Mouse (Mus musculus): ENCODE results near the gene Fndc3b. TPM values are rescaled to one million over a fixed set of nuclear protein-coding genes. Genes with fewer than 3 reads are reported as not detected.

Gene Fndc3b
- polyA plus RNA-seq, 1 experiment from 2014 or later: 10.0 TPM

DNA sequence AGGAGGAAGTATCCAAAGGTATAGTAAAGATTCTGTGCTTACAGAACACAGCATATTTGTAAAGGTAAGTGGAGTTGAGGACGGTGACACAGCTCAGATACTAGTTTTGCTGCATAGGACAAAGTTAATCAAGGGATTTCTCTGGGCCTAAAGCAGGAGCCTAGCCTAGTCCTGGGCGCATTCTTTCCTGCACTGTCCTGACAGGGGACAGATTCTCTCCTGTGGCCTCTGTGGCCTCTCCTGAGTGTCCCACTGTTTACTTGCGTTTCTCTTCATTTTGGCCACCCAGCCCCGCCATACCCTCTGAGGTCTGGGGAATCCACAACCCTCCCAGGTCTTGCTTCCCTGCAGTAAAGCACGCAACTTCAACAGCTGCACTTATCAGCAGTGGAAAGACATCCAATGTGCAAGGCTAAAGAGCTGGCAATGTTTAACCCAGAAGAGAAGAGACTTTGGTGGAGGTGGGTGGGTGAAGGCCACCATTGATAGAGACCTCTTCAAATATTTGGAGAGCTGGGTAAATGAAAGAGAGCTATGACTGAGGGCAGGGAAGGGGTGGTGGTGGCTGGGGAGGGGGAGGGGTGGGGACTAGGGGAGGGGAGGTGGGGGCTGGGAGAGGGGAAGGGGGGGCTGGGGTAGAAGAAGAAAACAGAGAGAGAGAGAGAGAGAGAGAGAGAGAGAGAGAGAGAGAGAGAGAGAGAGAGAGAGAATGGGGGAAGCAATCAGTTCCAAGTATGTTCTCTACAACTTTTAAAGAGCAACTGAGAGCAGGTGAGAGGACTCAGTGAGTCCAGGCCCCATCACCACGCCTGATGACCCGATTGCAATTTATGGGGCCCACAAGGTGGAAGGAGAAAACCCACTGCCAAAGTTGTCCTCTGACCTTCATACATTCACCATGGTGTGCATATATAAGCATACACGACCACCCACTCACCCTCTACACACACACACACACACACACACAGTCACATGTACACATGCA, 18.0 kb upstream of the Fndc3b start:
- DNase-seq (ENCODE audit: low spot score): no peak
- Histone ChIP-seq H3K9me3 (no peaks in the 10 kb centered on the region), H3K4me1 (peaks cover 17% of the 10 kb centered on the region), H3K36me3 (replicated peaks) (no peaks in the 10 kb centered on the region), H3K27ac (replicated peaks) (no peak overlapping the region), H3K27me3 (replicated peaks; ENCODE audit: low read depth, poor library complexity, severe bottlenecking) (no peaks in the 10 kb centered on the region), H3K4me3 (no peak overlapping the region)
- 75% methylated on average over 8 of the region's 8 CpGs for WGBS

DNA sequence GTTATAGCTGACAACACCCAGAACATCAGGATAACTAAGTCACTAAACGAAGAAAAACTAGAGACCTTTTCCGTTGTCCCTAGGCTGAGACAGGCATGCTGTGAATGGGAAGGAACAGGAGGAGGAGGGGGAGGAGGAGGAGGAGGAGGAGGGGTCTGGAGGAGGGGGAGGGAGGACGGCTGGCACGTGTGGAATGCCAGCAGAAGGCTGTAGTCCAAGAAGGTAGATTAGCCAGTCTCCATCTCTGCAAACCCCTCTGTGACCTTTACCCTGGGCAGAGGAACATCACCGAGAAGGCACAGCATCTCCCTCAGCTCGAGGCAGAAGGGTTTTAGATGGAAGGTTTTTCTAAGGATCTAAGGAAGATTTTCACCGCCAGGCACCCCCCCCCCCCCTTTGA, 17.1 kb upstream of the Fndc3b start:
- peak; percentile 48 for DNase-seq (ENCODE audit: low spot score)
- H3K9me3 ChIP-seq: no peaks in the 10 kb centered on the region
- no peaks in the 10 kb centered on the region for H3K27me3 ChIP-seq (replicated peaks; ENCODE audit: low read depth, poor library complexity, severe bottlenecking)
- 11% methylated on average over 7 of the region's 7 CpGs for WGBS
- H3K4me3 ChIP-seq: no peak overlapping the region
- H3K4me1 ChIP-seq: peaks cover 18% of the 10 kb centered on the region
- no peak overlapping the region for H3K27ac ChIP-seq (replicated peaks)
- H3K36me3 ChIP-seq (replicated peaks): no peaks in the 10 kb centered on the region

DNA sequence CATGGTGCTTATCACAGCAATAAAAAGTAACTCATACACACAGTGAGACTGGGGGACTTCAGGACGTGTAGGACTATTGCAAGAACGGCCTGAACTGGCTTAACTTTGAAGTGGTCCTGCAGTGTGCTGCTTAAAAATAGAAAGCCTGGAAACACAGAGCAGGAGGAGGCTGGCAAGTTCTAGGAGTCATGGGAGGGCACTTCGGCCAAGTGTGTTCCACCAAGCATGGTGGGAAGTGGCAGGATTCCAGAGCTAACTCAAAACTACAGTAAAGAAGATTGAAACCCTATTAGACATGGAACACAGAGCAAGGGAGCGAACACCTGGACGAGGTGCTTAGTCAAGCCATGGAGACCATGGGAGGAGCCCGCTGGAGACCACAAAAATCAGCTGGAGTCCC, 14.6 kb upstream of the Fndc3b start:
- peaks cover 18% of the 10 kb centered on the region for H3K4me1 ChIP-seq
- no peak overlapping the region for H3K4me3 ChIP-seq
- 88% methylated on average over 6 of the region's 6 CpGs for WGBS
- H3K9me3 ChIP-seq: no peaks in the 10 kb centered on the region
- H3K27me3 ChIP-seq (replicated peaks; ENCODE audit: low read depth, poor library complexity, severe bottlenecking): no peaks in the 10 kb centered on the region
- H3K36me3 ChIP-seq (replicated peaks): no peaks in the 10 kb centered on the region
- H3K27ac ChIP-seq (replicated peaks): no peak overlapping the region
- no peak for DNase-seq (ENCODE audit: low spot score)

DNA sequence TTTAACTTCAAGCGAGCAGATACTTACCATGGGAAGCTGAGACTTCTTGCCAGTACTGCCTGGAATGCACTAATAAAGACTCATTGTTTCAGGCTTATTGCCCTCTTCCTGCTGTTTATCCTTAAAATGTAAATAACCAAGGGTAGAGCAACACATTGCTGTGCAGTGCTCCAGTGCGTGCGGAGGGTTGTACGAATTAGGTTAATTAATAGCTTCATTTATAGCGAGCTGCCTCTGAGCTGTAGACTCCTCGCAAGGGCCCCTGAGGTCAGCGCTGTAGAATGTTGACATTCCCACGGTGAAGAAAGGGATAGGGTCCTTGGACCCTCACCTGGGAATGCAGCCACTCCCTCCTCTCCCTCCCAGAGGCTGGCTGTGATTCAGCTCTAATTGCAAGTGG, 13.1 kb upstream of the Fndc3b start:
- WGBS: 38% methylated on average over 8 of the region's 8 CpGs
- Histone ChIP-seq H3K36me3 (replicated peaks) (no peaks in the 10 kb centered on the region), H3K27ac (replicated peaks) (no peak overlapping the region), H3K9me3 (no peaks in the 10 kb centered on the region), H3K4me3 (no peak overlapping the region), H3K27me3 (replicated peaks; ENCODE audit: low read depth, poor library complexity, severe bottlenecking) (no peaks in the 10 kb centered on the region), H3K4me1 (peaks cover 18% of the 10 kb centered on the region)
- peak; percentile 6 for DNase-seq (ENCODE audit: low spot score)

- Histone ChIP-seq H3K4me3 (no peak overlapping the region), H3K27me3 (replicated peaks; ENCODE audit: low read depth, poor library complexity, severe bottlenecking) (no peaks in the 10 kb centered on the region), H3K36me3 (replicated peaks) (no peaks in the 10 kb centered on the region), H3K9me3 (no peaks in the 10 kb centered on the region), H3K27ac (replicated peaks) (no peak overlapping the region), H3K4me1 (no peaks in the 10 kb centered on the region)
- WGBS: 80% methylated on average over 5 of the region's 5 CpGs
- DNase-seq (ENCODE audit: low spot score): peak; percentile 5
Measured at GRCm38 (mm10) chr3:27718829-27719365, 7.8 kb upstream of the Fndc3b start.

DNA sequence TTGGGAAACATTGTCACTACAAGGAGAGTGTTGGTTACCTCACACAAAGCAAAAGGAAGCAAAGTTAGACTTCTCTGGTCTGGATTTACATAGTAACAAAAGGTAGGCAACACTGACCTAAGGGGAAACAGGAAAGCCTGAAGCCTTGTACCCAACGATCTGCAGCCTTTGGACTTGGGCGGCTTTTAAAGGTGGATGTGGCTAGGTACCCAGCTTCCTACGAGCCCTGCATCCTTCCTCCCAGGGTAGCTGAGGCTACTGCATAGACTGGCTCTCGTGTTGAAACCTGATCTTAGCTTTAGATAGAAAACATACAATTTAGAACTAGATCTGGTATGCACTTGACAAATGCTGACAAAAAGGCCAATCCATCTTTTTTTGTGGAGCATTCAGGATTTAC, 2.9 kb upstream of the Fndc3b start:
- peaks cover 12% of the 10 kb centered on the region for H3K4me1 ChIP-seq
- no peaks in the 10 kb centered on the region for H3K36me3 ChIP-seq (replicated peaks)
- 52% methylated on average over 4 of the region's 4 CpGs for WGBS
- H3K4me3 ChIP-seq: no peak overlapping the region
- DNase-seq (ENCODE audit: low spot score): no peak
- no peak overlapping the region for H3K27ac ChIP-seq (replicated peaks)
- no peaks in the 10 kb centered on the region for H3K9me3 ChIP-seq
- peaks cover 8% of the 10 kb centered on the region; the same call in 1 of the 2 replicates for H3K27me3 ChIP-seq (replicated peaks; ENCODE audit: low read depth, poor library complexity, severe bottlenecking)

- Histone ChIP-seq H3K27me3 (replicated peaks; ENCODE audit: low read depth, poor library complexity, severe bottlenecking) (peaks cover 10% of the 10 kb centered on the region; the same call in 1 of the 2 replicates), H3K36me3 (replicated peaks) (no peaks in the 10 kb centered on the region), H3K4me1 (peaks cover 20% of the 10 kb centered on the region), H3K9me3 (no peaks in the 10 kb centered on the region), H3K27ac (replicated peaks) (no peak overlapping the region), H3K4me3 (no peak overlapping the region)
- DNase-seq (ENCODE audit: low spot score): no peak
- 51% methylated on average over 6 of the region's 6 CpGs for WGBS
Measured at GRCm38 (mm10) chr3:27712421-27712820, 1.3 kb upstream of the Fndc3b start.

DNA sequence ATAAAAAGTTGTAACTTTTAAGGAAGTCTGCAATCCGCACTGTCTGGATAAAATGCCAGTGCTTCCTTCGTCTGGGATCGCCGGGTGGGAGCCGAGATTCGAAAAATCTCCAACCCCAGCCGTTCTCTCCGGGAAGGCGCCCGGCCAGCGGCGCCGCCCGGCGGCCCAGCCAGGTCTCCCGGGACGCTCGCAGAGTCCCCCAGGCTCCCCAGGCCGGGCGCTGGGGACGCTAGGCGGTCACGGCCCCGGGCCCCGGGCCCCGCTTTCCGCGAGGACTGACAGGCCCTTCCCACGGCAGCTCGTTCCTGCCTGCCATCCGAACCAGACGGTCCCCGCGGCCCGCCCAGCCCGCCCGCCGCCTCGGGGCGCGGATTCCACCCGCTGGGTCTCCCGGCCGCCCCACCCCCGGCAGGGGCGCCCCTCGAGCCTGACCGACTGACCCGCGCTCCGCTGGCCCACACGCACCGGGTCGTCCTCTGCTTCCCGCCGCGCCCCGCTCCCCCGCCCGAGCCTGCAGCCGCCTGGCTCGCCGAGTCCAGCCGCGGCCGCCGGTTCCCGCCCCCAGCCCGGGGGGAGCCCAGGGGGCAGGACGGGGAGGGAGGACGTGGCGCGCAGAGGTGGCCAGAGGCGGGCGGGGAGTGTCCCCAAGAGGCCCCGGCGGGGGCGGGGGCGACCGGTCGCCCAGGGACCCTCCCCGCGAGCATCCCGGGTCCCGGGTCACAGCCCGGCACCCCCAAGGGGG, 1.0 kb downstream of the Fndc3b start:
- WGBS: under 1% methylated on average over 85 of the region's 86 CpGs
- Histone ChIP-seq H3K27ac (replicated peaks) (peak overlapping the region; percentile 96), H3K4me1 (peaks cover 27% of the 10 kb centered on the region), H3K27me3 (replicated peaks; ENCODE audit: low read depth, poor library complexity, severe bottlenecking) (peaks cover 10% of the 10 kb centered on the region; the same call in 1 of the 2 replicates), H3K9me3 (no peaks in the 10 kb centered on the region), H3K36me3 (replicated peaks) (no peaks in the 10 kb centered on the region), H3K4me3 (peak overlapping the region; percentile 89)
- peak; percentile 80 for DNase-seq (ENCODE audit: low spot score)

GRCm38 (mm10) chr3:27709096-27709905, 1.8 kb downstream of the Fndc3b start:
- Histone ChIP-seq H3K9me3 (no peaks in the 10 kb centered on the region), H3K27ac (replicated peaks) (peak overlapping the region; percentile 96), H3K27me3 (replicated peaks; ENCODE audit: low read depth, poor library complexity, severe bottlenecking) (peaks cover 10% of the 10 kb centered on the region; the same call in 1 of the 2 replicates), H3K4me3 (peak overlapping the region; percentile 89), H3K36me3 (replicated peaks) (no peaks in the 10 kb centered on the region), H3K4me1 (peaks cover 34% of the 10 kb centered on the region)
- WGBS: under 1% methylated on average over 22 of the region's 22 CpGs
- peak; percentile 48 for DNase-seq (ENCODE audit: low spot score)

DNA sequence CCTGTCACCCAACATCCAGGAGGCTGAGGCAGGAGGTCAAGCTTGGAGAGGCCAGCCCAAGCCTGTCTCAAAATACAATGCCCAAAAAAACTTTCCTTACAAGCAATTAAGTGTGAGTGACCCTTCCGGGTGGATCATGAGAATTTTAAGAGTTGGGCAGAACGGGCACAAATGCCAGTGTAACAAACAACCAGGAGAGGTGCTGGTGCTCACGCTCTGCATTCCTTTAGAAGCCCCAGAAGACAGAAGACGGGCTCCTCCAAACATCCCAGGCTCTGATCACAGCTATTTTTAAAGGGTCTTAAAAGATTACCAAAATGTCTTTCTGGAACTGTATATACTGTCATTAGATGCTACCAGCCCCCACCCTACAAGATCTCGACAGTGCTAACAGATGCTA, 2.5 kb downstream of the Fndc3b start:
- Histone ChIP-seq H3K27ac (replicated peaks) (no peak overlapping the region), H3K4me1 (peaks cover 33% of the 10 kb centered on the region), H3K4me3 (peak overlapping the region; percentile 89), H3K9me3 (no peaks in the 10 kb centered on the region), H3K36me3 (replicated peaks) (no peaks in the 10 kb centered on the region), H3K27me3 (replicated peaks; ENCODE audit: low read depth, poor library complexity, severe bottlenecking) (peaks cover 10% of the 10 kb centered on the region; the same call in 1 of the 2 replicates)
- no peak for DNase-seq (ENCODE audit: low spot score)
- WGBS: 33% methylated on average over 5 of the region's 5 CpGs

- Histone ChIP-seq H3K27ac (replicated peaks) (no peak overlapping the region), H3K27me3 (replicated peaks; ENCODE audit: low read depth, poor library complexity, severe bottlenecking) (0 out of 2 replicates have a peak, but pooled peaks cover 2% of the 10 kb centered on the region), H3K36me3 (replicated peaks) (peaks cover 6% of the 10 kb centered on the region; the same call in 1 of the 2 replicates), H3K9me3 (no peaks in the 10 kb centered on the region), H3K4me3 (no peak overlapping the region), H3K4me1 (peaks cover 30% of the 10 kb centered on the region)
- WGBS: 91% methylated on average over 6 of the region's 6 CpGs
- no peak for DNase-seq (ENCODE audit: low spot score)
Measured at GRCm38 (mm10) chr3:27705761-27706160, 5.3 kb downstream of the Fndc3b start.

- no peak for DNase-seq (ENCODE audit: low spot score)
- 68% methylated on average over 4 of the region's 4 CpGs for WGBS
Measured at GRCm38 (mm10) chr3:27705056-27705455, 6.1 kb downstream of the Fndc3b start.

More at GRCm38 (mm10) chr3:27705056-27705455, 6.1 kb downstream of the Fndc3b start:
- H3K36me3 ChIP-seq (replicated peaks): peaks cover 6% of the 10 kb centered on the region; the same call in 1 of the 2 replicates
- H3K27me3 ChIP-seq (replicated peaks; ENCODE audit: low read depth, poor library complexity, severe bottlenecking): 0 out of 2 replicates have a peak, but pooled peaks cover 2% of the 10 kb centered on the region
- no peak overlapping the region for H3K27ac ChIP-seq (replicated peaks)
- H3K4me1 ChIP-seq: peaks cover 30% of the 10 kb centered on the region
- H3K4me3 ChIP-seq: no peak overlapping the region
- no peaks in the 10 kb centered on the region for H3K9me3 ChIP-seq

Data from embryonic facial prominence, embryonic 10.5 days (tissue).